10 mouse cellular contexts compared by ENCODE assay signal in genomic region chr12:90571907-90572306, GRCm38 (mm10).
"Had no signal": no experiment of that assay in that cellular context is flagged by ENCODE, and none has a peak within 500 bp of the region (broad histone marks: within the 10 kb centered on the region; RNA-seq: fewer than 3 reads in every experiment).

No protein-coding gene starts in this region.

- DNase-seq: lung, adult 18-20 months; lung, embryonic 14.5 days; lung, postnatal 10 days; lung, postnatal 4 days; right cerebral cortex, postnatal 14 days; thymus, adult 2 months; thymus, postnatal 25 days; thymus, postnatal 4 days had no signal

- ATAC-seq: midbrain, embryonic 13.5 days; midbrain, embryonic 15.5 days had no signal
